Mouse (Mus musculus): Measurements from ENCODE around the gene Gm49391. TPM values are rescaled to one million over a fixed set of nuclear protein-coding genes. Genes with fewer than 3 reads are reported as not detected.
"Not testable (repeated sequence)": the region's sequence is repeated elsewhere in the genome, so short reads cannot be mapped to it uniquely, and the experiment has no call there.

Gene Gm49391
- polyA plus RNA-seq (2012; rRNA removed): 2.0 and 3.1 TPM in 2 replicates

- peak; percentile 1 for DNase-seq (ENCODE audit: low read depth)
These were observed at the start of gene Gm49391, which contains the start of gene Ctla2a for GRCm38 (mm10) chr13:60936500-60936901. TSS of gene Gm49391 (minus strand) at chr13:60936571. TSS of gene Ctla2a (minus strand) at chr13:60936625.

GRCm38 (mm10) chr13:60972319-60972718 lies 35.9 kb upstream of the Gm49391 start:
- DNase-seq (ENCODE audit: low read depth): not testable (repeated sequence)

More at GRCm38 (mm10) chr13:60936500-60936901, at the start of gene Gm49391, which contains the start of gene Ctla2a:
- TF ChIP-seq POLR2A (IDR thresholded peaks at IDR 0.05; ENCODE audit: borderline replicate concordance, extremely low read depth, insufficient read depth, insufficient read length, poor library complexity, severe bottlenecking) (no peak), CTCF (IDR thresholded peaks at IDR 0.05; ENCODE audit: borderline replicate concordance, extremely low read depth, insufficient read depth, insufficient read length) (no peak)

- not testable (repeated sequence) for DNase-seq (ENCODE audit: low read depth)
These were observed 27.6 kb upstream of the Gm49391 start for GRCm38 (mm10) chr13:60963985-60964384.

- DNase-seq (ENCODE audit: low read depth): no peak
- TF ChIP-seq CTCF (IDR thresholded peaks at IDR 0.05; ENCODE audit: borderline replicate concordance, extremely low read depth, insufficient read depth, insufficient read length): no peak
- no peak for TF ChIP-seq POLR2A (IDR thresholded peaks at IDR 0.05; ENCODE audit: borderline replicate concordance, extremely low read depth, insufficient read depth, insufficient read length, poor library complexity, severe bottlenecking)
These were observed 25.3 kb upstream of the Gm49391 start for GRCm38 (mm10) chr13:60961706-60962105.

GRCm38 (mm10) chr13:60941884-60942283 lies 5.5 kb upstream of the Gm49391 start, which contains the start of gene Tpbpa:
TSS of gene Tpbpa (minus strand) at chr13:60941984.
- DNase-seq (ENCODE audit: low read depth): not testable (repeated sequence)

- not testable (repeated sequence) for DNase-seq (ENCODE audit: low read depth)
These were observed 881 bp downstream of the Gm49391 start, which contains the start of gene Gm49393 for GRCm38 (mm10) chr13:60935490-60935889. TSS of gene Gm49393 (minus strand) at chr13:60935590.

GRCm38 (mm10) chr13:60904780-60905179 lies 31.6 kb downstream of the Gm49391 start, which contains the start of gene Tpbpb:
TSS of gene Tpbpb (minus strand) at chr13:60904880.
- DNase-seq (ENCODE audit: low read depth): not testable (repeated sequence)

GRCm38 (mm10) chr13:60897328-60897727 lies 39.0 kb downstream of the Gm49391 start, which contains the start of gene Ctla2b:
TSS of gene Ctla2b (minus strand) at chr13:60897447.
- peak; percentile 3 for DNase-seq (ENCODE audit: low read depth)
- TF ChIP-seq POLR2A (IDR thresholded peaks at IDR 0.05; ENCODE audit: borderline replicate concordance, extremely low read depth, insufficient read depth, insufficient read length, poor library complexity, severe bottlenecking) (no peak), CTCF (IDR thresholded peaks at IDR 0.05; ENCODE audit: borderline replicate concordance, extremely low read depth, insufficient read depth, insufficient read length) (no peak)

GRCm38 (mm10) chr13:60896794-60897193 lies 39.6 kb downstream of the Gm49391 start, which contains the start of gene Gm49392:
TSS of gene Gm49392 (minus strand) at chr13:60896894.
- not testable (repeated sequence) for DNase-seq (ENCODE audit: low read depth)

GRCm38 (mm10) chr13:60895406-60896160 lies 40.8 kb downstream of the Gm49391 start:
- DNase-seq (ENCODE audit: low read depth): no peak
- no peak for TF ChIP-seq POLR2A (IDR thresholded peaks at IDR 0.05; ENCODE audit: borderline replicate concordance, extremely low read depth, insufficient read depth, insufficient read length, poor library complexity, severe bottlenecking)
- TF ChIP-seq CTCF (IDR thresholded peaks at IDR 0.05; ENCODE audit: borderline replicate concordance, extremely low read depth, insufficient read depth, insufficient read length): no peak

GRCm38 (mm10) chr13:60892301-60892700 lies 44.1 kb downstream of the Gm49391 start:
- TF ChIP-seq CTCF (IDR thresholded peaks at IDR 0.05; ENCODE audit: borderline replicate concordance, extremely low read depth, insufficient read depth, insufficient read length) (no peak), POLR2A (IDR thresholded peaks at IDR 0.05; ENCODE audit: borderline replicate concordance, extremely low read depth, insufficient read depth, insufficient read length, poor library complexity, severe bottlenecking) (no peak)
- no peak for DNase-seq (ENCODE audit: low read depth)

GRCm38 (mm10) chr13:60864281-60864680 lies 72.1 kb downstream of the Gm49391 start, which contains the start of gene 4930486L24Rik:
TSS of gene 4930486L24Rik (minus strand) at chr13:60864475.
- TF ChIP-seq POLR2A (IDR thresholded peaks at IDR 0.05; ENCODE audit: borderline replicate concordance, extremely low read depth, insufficient read depth, insufficient read length, poor library complexity, severe bottlenecking) (no peak), CTCF (IDR thresholded peaks at IDR 0.05; ENCODE audit: borderline replicate concordance, extremely low read depth, insufficient read depth, insufficient read length) (no peak)
- DNase-seq (ENCODE audit: low read depth): no peak

All from brain, embryonic 14.5 days (tissue).